ENCODE assay signal across 19 mouse cellular contexts in genomic region chr13:67097876-67098275, GRCm38 (mm10).
"Had no signal": no experiment of that assay in that cellular context is flagged by ENCODE, and none has a peak within 500 bp of the region (broad histone marks: within the 10 kb centered on the region; RNA-seq: fewer than 3 reads in every experiment).

Zfp708 (minus strand) TSS chr13:67097976.

- H3K27me3 ChIP-seq: midbrain, embryonic 12.5 days; neural tube, embryonic 12.5 days; neural tube, embryonic 15.5 days; stomach, embryonic 15.5 days had no signal

- H3K27ac ChIP-seq: liver, embryonic 14.5 days; midbrain, embryonic 10.5 days; midbrain, embryonic 12.5 days; neural tube, embryonic 12.5 days; neural tube, embryonic 15.5 days; stomach, embryonic 15.5 days; stomach, postnatal 0 days had no signal

- DNase-seq: lung, adult 18-20 months; lung, embryonic 14.5 days; lung, postnatal 10 days; lung, postnatal 4 days; retina, postnatal 1 day; right cerebral cortex, adult 18-20 months; right cerebral cortex, postnatal 14 days; thymus, adult 2 months; thymus, postnatal 25 days; thymus, postnatal 4 days had no signal

- H3K9ac ChIP-seq: liver, embryonic 14.5 days; lung, embryonic 14.5 days; midbrain, embryonic 12.5 days; neural tube, embryonic 12.5 days; neural tube, embryonic 15.5 days; stomach, embryonic 15.5 days had no signal

- H3K9me3 ChIP-seq: midbrain, embryonic 10.5 days; midbrain, embryonic 12.5 days; neural tube, embryonic 12.5 days; neural tube, embryonic 15.5 days; stomach, embryonic 15.5 days had no signal

- H3K4me3 ChIP-seq: midbrain, embryonic 10.5 days; midbrain, embryonic 12.5 days; myocyte; neural tube, embryonic 12.5 days; neural tube, embryonic 15.5 days; stomach, embryonic 15.5 days had no signal

- H3K4me1 ChIP-seq: midbrain, embryonic 10.5 days; midbrain, embryonic 12.5 days; neural tube, embryonic 12.5 days; neural tube, embryonic 15.5 days; stomach, embryonic 15.5 days had no signal

- H3K36me3 ChIP-seq: midbrain, embryonic 12.5 days; neural tube, embryonic 12.5 days; neural tube, embryonic 15.5 days; stomach, embryonic 15.5 days had no signal

- ATAC-seq: midbrain, embryonic 16.5 days had no signal

- H3K4me2 ChIP-seq: lung, embryonic 14.5 days; midbrain, embryonic 12.5 days; neural tube, embryonic 12.5 days; neural tube, embryonic 15.5 days; stomach, embryonic 15.5 days had no signal
